Mouse (Mus musculus) layer of hippocampus, adult 18-20 months (tissue): ENCODE results near the gene Atp8b2. TPM values are rescaled to one million over a fixed set of nuclear protein-coding genes. Genes with fewer than 3 reads are reported as not detected.

Experiments
- DNase-seq, 2 experiments: peaks; one replicate each; pipeline ENCODE4 v3.0.0; 2022; ENCODE audit warnings: low spot score in 2 of 2
- long read RNA-seq: library from polyadenylated mRNA; stranded (forward); transcript quantifications from one replicate; pipeline ENCODE4 v2.0.0, GENCODE M21; 2021
- total RNA-seq, 2 experiments: library from RNA; stranded (reverse); gene quantifications; 2 replicates each; pipeline ENCODE4 v1.2.3; 2021

The Atp8b2 gene
- total RNA-seq, result 10 to 100 TPM; 88.0 to 91.6 TPM
- long read RNA-seq, full-length matches to known transcripts, result 56 of 90 reads
- long read RNA-seq, partial matches to known transcripts, result 17 of 90 reads
- long read RNA-seq, other reads (novel, unspliced or antisense), result 17 of 90 reads

DNA sequence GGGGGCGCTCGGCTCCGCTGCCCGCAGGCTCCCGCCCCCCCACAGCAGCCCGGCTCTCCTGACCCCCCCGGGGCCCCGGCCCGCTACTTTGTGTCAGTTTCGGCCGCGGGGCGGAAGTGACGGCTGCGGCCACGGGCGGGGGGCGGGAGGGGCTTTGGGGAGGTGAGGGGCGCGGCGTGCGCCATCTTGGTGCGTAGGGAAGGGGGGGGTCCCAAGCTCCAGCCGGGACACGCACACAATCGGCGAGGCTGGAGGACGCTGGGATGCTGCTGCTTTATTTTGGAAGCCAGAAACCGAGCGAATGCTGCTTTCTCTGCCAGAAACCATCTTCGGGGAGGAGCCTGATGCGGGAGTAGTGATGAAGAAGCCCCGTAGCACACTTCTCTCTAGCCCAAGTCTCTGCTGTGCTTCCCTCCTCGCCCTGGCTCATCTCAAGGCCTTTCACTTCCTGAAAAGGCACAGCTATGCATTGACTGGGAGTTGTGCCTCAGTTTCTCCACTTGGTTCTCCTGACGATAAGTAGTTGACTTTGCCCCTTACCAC is at the start of gene Atp8b2:
Gene Atp8b2, minus strand, starts transcription at position 288 of the 543 bp plus-strand sequence.
- peak in 1 of 2 experiments; percentile 59 for DNase-seq

- no peak for DNase-seq
Measured at GRCm38 (mm10) chr3:90010291-90010690, 47.0 kb upstream of the Atp8b2 start.

- DNase-seq, result no peak
Measured at GRCm38 (mm10) chr3:90004091-90004796, 40.9 kb upstream of the Atp8b2 start.

- no peak for DNase-seq
Measured at GRCm38 (mm10) chr3:89999830-90000229, 36.5 kb upstream of the Atp8b2 start.

DNA sequence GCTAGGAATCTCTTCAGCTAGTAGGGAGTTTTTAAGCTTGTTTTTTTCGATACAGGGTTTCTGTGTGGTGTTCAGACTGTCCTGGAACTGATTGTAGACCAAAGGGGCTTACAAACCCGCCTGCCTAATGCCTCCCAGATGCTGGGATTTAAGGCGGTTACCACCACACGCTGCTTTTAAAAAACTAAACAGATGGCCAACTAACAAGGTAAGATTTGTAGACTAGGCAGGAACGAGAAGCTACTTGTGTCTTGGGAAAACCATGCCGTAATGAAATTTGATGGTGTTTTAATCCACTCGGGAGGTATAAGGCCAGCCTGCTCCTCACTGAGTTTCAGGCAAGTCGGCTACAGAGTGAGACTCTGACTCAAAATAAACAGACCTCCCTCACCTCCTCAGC is 35.8 kb upstream of the Atp8b2 start:
- DNase-seq, result no peak

DNA sequence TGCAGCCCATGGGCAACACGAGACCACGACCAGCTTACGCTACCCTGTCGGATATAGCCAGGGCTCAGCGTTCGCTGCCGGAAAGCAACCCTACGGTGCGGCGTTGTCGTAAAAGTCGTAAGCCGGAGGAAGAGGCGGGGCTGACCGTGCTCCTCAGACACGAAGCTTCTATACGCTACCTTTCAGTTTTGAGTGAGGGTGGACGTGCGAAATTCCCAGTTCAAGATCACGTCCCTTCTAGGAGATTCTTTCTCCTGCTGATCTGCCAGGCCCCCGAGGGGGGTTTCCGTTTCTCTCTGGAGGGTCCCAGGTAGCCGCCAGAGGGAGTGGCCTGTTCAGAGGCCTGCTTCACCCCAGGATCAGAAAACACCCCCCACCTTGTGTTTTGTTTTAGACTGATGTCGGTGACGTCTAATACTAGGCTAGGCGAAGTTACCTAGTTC is 35.3 kb upstream of the Atp8b2 start, which contains the start of gene Hax1:
Gene Hax1, minus strand, starts transcription at position 169 of the 443 bp plus-strand sequence.
- DNase-seq, result peak; percentile 88 to 97

GRCm38 (mm10) chr3:89997791-89998495 is 34.6 kb upstream of the Atp8b2 start:
- DNase-seq, result peak in 1 of 2 experiments; percentile 34

- no peak for DNase-seq
Measured at GRCm38 (mm10) chr3:89994807-89995515, 31.7 kb upstream of the Atp8b2 start.

DNA sequence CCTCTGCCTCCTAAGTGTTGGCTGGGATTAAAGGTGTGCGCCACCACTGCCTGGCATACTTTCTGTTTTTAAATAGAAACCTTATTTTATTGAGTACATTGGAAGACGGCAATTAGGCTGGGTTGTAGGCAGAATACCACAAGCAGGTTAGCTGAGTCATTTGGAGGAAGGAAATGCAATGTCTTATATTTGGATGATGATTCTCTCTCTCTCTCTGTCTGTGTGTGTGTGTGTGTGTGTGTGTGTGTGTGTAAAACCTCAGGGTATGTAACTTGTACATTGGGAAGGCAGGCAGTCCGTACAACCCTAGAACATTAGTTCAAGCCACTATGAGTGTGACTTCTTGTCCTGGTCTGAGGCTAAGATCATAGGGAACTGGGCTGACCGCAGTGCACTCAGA is 24.5 kb upstream of the Atp8b2 start:
- no peak for DNase-seq

DNA sequence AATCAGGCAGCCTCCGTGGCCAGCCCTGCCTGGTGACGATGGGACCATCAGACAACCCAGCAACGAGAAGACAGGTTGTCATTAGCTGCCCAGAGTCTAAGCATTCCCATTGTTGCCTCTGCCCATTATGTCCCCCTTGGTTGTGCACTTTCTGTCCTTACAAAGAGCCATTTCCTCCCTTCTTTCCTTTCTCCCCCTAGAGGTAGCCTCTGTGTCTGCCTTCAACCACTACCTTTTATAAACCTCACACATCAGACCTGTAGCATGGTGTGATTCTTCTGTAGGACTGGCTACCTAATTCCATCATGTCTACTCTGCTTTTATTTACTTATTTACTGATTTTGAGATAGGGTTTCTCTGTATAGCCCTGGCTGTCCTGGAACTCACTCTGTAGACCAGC is 23.9 kb upstream of the Atp8b2 start:
- no peak for DNase-seq

- DNase-seq, result no peak
Measured at GRCm38 (mm10) chr3:89982426-89982825, 19.1 kb upstream of the Atp8b2 start.

- DNase-seq, result no peak
Measured at GRCm38 (mm10) chr3:89976859-89977258, 13.6 kb upstream of the Atp8b2 start.

DNA sequence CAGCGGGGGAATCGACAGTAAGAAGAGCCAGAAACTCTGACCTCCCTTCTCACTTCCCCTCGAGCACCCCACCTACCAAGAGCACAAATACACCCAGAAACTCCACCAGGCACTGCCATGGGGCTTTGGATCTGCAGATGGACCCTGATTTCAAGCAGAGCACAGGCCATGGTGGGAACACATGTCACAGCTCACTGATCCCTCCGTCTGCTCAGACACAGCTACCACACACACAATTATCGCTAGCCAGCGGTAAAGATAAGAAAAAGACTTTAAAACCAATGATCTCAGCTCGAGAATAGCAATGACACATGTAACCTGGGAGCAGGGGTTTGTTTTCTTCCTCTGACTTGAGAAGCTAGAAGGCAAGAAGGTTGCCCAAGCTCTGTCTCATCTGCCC is 5.2 kb upstream of the Atp8b2 start:
- DNase-seq, result no peak

DNA sequence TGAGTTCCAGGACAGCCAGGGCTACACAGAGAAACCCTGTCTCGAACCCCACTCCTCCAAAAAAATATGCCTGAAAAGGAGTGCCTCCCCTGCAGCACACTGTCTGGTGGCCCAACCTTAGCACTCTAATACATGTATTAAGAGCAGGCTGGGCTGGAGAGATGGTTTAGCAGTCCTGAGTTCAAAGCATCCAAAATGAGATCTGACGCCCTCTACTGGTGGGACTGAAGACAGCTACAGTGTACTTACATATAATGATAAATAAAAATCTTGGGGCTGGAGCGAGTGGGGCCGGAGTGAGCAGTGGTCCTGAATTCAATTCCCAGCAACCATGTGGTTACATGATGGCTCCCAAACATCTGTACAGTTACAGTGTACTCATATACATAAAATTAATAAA is 3.6 kb upstream of the Atp8b2 start:
- no peak for DNase-seq

GRCm38 (mm10) chr3:89965972-89966371 is 2.7 kb upstream of the Atp8b2 start:
- no peak for DNase-seq

- DNase-seq, result no peak
Measured at GRCm38 (mm10) chr3:89965557-89965956, 2.2 kb upstream of the Atp8b2 start.

DNA sequence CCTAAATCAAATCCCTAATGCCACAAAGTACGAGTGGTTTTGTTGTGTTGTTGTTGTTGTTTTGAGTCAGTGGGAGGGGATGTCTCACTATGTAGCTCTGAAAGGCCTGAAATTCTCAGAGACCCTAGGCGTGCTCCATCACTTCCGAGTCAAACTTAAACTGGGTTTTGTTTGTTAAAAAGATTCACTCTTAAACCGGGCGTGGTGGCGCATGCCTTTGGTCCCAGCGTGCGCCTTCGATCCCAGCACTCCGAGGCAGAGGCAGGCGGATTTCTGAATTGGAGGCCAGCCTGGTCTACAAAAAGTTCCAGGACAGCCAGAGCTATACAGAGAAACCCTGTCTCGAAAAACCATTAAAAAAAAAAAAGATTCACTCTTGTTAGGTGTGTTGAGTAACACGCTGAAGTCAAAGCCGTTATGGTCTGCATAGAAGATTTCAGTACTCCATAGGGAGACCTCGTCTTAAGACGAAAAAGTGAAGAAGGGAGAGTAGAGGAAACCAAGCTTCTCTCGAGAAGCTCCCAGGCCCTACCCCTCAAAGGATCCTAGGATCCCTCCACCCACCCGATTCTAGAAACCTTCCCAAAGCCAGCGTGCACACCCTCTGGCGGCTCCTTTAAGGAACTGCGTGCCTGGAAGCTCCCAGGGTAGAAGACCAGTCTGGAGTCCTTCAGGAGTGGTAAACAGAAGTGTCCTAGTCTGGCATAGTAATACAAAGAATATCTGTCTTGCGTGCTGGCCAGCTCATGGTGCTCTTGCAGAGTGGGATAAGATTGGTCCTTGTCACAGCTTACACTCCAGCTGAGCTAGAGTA is 825 bp upstream of the Atp8b2 start:
- DNase-seq, result peak in 1 of 2 experiments; percentile 48

DNA sequence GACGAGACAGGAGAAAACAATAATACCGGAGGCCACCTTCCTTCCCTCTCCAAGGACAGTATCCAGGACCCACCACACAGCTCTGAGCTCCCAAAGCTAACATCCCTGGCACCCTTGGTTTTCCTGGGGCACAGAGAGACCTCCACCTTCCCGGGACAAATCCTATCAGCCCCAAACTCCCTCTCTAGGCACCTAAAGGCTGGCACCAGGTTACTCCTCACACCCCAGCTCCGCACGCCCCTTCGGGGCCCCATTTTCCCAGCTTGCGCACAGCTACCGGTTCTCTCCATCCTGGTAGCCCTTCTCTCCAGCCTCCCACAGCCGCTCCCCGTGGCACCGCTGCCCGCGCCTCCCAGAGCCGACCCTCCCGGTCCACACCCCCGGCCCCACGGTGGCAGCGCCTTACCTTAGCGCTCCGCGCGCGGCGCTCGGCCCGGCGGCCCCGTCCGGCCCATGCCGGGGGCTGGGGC is 522 bp downstream of the Atp8b2 start:
- no peak for DNase-seq

- DNase-seq, result no peak
Measured at GRCm38 (mm10) chr3:89962059-89962750, 1.1 kb downstream of the Atp8b2 start.

DNA sequence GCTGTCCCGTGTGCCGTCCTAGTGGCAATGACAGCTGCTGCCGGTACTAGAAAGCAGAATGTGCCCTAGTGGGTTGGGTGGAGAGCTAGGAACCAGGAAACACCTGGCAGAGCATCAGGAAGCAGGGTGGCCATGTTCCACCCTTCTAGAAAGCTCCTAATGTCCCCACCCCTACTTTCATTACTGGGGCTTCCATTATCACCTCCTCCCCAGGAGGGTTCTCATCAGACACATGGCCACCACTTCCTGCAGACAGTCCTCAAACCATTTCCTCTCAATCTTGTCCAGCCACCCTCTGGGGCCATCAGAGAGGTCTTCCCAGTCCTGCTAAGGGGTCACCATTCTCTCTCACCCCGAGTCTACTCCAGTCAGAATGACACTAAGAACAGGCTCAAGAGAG is 1.9 kb downstream of the Atp8b2 start:
- no peak for DNase-seq
